Mouse (Mus musculus) CD4-positive naive resting alpha-beta T cell, adult 76 days (primary cell): ENCODE results near the gene Mib2. TPM values are rescaled to one million over a fixed set of nuclear protein-coding genes. Genes with fewer than 3 reads are reported as not detected.

Experiments used
- total RNA-seq: library from RNA; stranded (reverse); gene quantifications from one replicate; pipeline ENCODE4 v1.2.4, GENCODE M21; 2023

Gene Mib2
- total RNA-seq, result 35.2 TPM

GRCm38 (mm10) chr4:155668689-155669597, at the start of gene Mib2:
TSS of gene Mib2 (minus strand) at chr4:155669198.

GRCm38 (mm10) chr4:155704721-155705591, 36.0 kb upstream of the Mib2 start, which contains the start of gene Ssu72:
TSS of gene Ssu72 (plus strand) at chr4:155704800.

GRCm38 (mm10) chr4:155694111-155694481, 25.1 kb upstream of the Mib2 start, which contains the start of gene Fndc10:
TSS of gene Fndc10 (plus strand) at chr4:155694342.

GRCm38 (mm10) chr4:155653086-155653450, 15.9 kb downstream of the Mib2 start, which contains the start of gene Mmp23:
TSS of gene Mmp23 (minus strand) at chr4:155653384.

GRCm38 (mm10) chr4:155645308-155645707, 23.7 kb downstream of the Mib2 start, which contains the start of gene Gm10563:
TSS of gene Gm10563 (minus strand) at chr4:155645408.

GRCm38 (mm10) chr4:155624338-155625291, 44.4 kb downstream of the Mib2 start, which contains the start of gene Cdk11b:
TSS of gene Cdk11b (plus strand) at chr4:155624854.

Other genes starting within 250 kb of the Mib2 start
- not detected for gene Tmem52, start 200.1 kb downstream of the Mib2 start, total RNA-seq
- 275 TPM for gene Gnb1, start 177.8 kb downstream of the Mib2 start, total RNA-seq
- gene Nadk, start 106.8 kb downstream of the Mib2 start, total RNA-seq, result 46.9 TPM
- 34.9 TPM for gene Slc35e2, start 67.8 kb downstream of the Mib2 start, total RNA-seq
- 204 TPM for gene Cdk11b, start 44.3 kb downstream of the Mib2 start, total RNA-seq
- not detected for gene Gm10563, start 23.8 kb downstream of the Mib2 start, total RNA-seq
- not detected for gene Mmp23, start 15.8 kb downstream of the Mib2 start, total RNA-seq
- 8.0 TPM for gene Fndc10, start 25.1 kb upstream of the Mib2 start, total RNA-seq
- 69.3 TPM for gene Ssu72, start 35.6 kb upstream of the Mib2 start, total RNA-seq
- gene Tmem240, start 65.6 kb upstream of the Mib2 start, total RNA-seq, result 1.2 TPM
- 52.2 TPM for gene Atad3a, start 91.9 kb upstream of the Mib2 start, total RNA-seq
- not detected for gene Vwa1, start 105.5 kb upstream of the Mib2 start, total RNA-seq
- gene Tmem88b, start 116.7 kb upstream of the Mib2 start, total RNA-seq, result not detected
- not detected for gene Ankrd65, start 121.2 kb upstream of the Mib2 start, total RNA-seq
- gene Mrpl20, start 133.7 kb upstream of the Mib2 start, total RNA-seq, result 36.7 TPM
- 283 TPM for gene Ccnl2, start 143.3 kb upstream of the Mib2 start, total RNA-seq
- gene Aurkaip1, start 162.1 kb upstream of the Mib2 start, total RNA-seq, result 73.2 TPM
- 3.2 TPM for gene Mxra8, start 170.5 kb upstream of the Mib2 start, total RNA-seq
- gene Dvl1, start 178.2 kb upstream of the Mib2 start, total RNA-seq, result 67.2 TPM
- 1.6 TPM for gene Tas1r3, start 194.2 kb upstream of the Mib2 start, total RNA-seq
- gene Cptp, start 200.2 kb upstream of the Mib2 start, total RNA-seq, result 9.6 TPM
- gene Ints11, start 200.3 kb upstream of the Mib2 start, total RNA-seq, result 49.4 TPM
- gene Pusl1, start 222.6 kb upstream of the Mib2 start, total RNA-seq, result 33.6 TPM
- 46.6 TPM for gene Acap3, start 222.6 kb upstream of the Mib2 start, total RNA-seq